8 mouse cellular contexts compared by ENCODE assay signal in the genomic region with DNA sequence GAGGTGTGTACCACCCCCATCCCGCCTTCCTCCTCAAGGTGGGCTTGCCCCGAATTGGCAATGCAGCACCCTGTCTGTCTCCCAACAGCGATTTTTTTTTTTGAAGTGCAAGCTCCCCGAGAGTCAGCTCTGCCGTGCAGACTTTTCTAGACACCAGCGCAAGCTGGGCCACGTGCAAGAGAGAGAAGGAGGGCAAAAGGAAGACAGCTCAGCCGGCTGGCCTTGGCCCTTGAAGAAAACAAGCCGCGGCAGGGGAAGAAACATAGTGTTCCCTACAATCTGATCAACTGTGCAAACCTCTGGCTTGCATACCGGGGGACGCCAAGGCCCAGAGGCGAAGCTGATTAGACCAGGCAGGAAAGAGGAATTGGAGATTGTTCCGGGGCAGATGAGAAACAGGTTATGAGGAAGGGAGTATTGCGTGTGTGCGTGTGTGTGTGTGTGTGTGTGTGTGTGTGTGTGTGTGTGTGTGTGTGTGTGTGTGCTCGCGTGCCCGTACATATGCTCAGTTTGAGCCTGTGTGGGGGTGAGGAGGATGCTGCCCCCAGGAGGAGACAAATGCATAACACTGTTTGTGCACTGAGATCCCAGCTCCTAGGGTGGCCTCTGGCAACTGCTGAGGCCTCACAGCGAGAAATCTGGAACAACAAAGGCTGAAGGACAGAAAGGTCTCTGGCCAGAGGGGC.
DNase-seq lines count a peak whose midpoint lies in the region.

No protein-coding gene starts in this region.

- H3K27me3 ChIP-seq in hindbrain, embryonic 10.5 days (ENCODE audit: insufficient read depth, poor library complexity, severe bottlenecking): peaks cover 14% of the 10 kb centered on the region; the same call in 1 of the 2 replicates

- no peak overlapping the region; the same call in 1 of the 2 replicates for H3K4me3 ChIP-seq in hindbrain, embryonic 10.5 days

- no peaks in the 10 kb centered on the region for H3K36me3 ChIP-seq in hindbrain, embryonic 10.5 days

- 45% methylated on average over 20 of the region's 20 CpGs for WGBS in hindbrain, embryonic 10.5 days

- H3K9me3 ChIP-seq in hindbrain, embryonic 10.5 days: no peaks in the 10 kb centered on the region

- DNase-seq in ES-CJ7 (ENCODE audit: low read depth, low spot score): peak; percentile 79
- peak; percentile 42 for DNase-seq in cerebellum, adult 11-12 months
- peak; percentile 52 to 53 for DNase-seq in frontal cortex, postnatal 10 days (ENCODE audit: low spot score in 2 of 2)
- DNase-seq in hindbrain, embryonic 10.5 days (ENCODE audit: low spot score): peak; percentile 23
- DNase-seq in layer of hippocampus, adult 9-11 months: peak; percentile 69
- DNase-seq in lung, postnatal 10 days: peak; percentile 74
- peak; percentile 61 for DNase-seq in retina, embryonic 14.5 days (ENCODE audit: low spot score)
- peak; percentile 50 to 60 for DNase-seq in thymus, postnatal 36 days

- no peak overlapping the region; the same call in 1 of the 2 replicates for H3K27ac ChIP-seq in hindbrain, embryonic 10.5 days

- peaks cover 14% of the 10 kb centered on the region for H3K4me1 ChIP-seq in hindbrain, embryonic 10.5 days (replicated peaks)

Comparison
In these comparisons a context has a peak if more than half of its experiments do, and no peak if none do; other contexts are left out.
1. DNase-seq: peak in every context shown above with its lines; median percentile 79 in ES-CJ7; 74 in lung, postnatal 10 days; 69 in layer of hippocampus, adult 9-11 months; 61 in retina, embryonic 14.5 days; 55 in thymus, postnatal 36 days; 52 in frontal cortex, postnatal 10 days; 42 in cerebellum, adult 11-12 months; 23 in hindbrain, embryonic 10.5 days.